Mouse (Mus musculus): ENCODE results near the gene Cisd1. TPM values are rescaled to one million over a fixed set of nuclear protein-coding genes. Genes with fewer than 3 reads are reported as not detected.

Gene Cisd1
- polyA plus RNA-seq, 2 experiments: 29.9 to 78.2 TPM

- H3K9me3 ChIP-seq (ENCODE audit: control insufficient read depth, low read length): no peaks in the 10 kb centered on the region
- no peak for DNase-seq (ENCODE audit: low read depth in 3 of 3, low spot score in 3 of 3)
- 74% methylated on average over 2 of the region's 2 CpGs for WGBS (ENCODE audit: insufficient replicate concordance)
- no peak overlapping the region for H3K9ac ChIP-seq (replicated peaks)
- TF ChIP-seq CTCF (IDR thresholded peaks at IDR 0.05; ENCODE audit: low read depth) (no peak), EP300 (IDR thresholded peaks at IDR 0.05; ENCODE audit: low read depth) (no peak)
- no peak overlapping the region for H3K4me2 ChIP-seq (ENCODE audit: low read depth)
- ATAC-seq (ENCODE audit: insufficient read depth): no peak
- H3K27ac ChIP-seq: no peak overlapping the region
- H3K4me3 ChIP-seq (ENCODE audit: insufficient read depth in 1 of 2, low read depth in 2 of 2, low read length in 2 of 2): no peak overlapping the region
- H3K36me3 ChIP-seq (replicated peaks; ENCODE audit: control insufficient read depth, insufficient read depth, low read depth): peaks cover 9% of the 10 kb centered on the region
- H3K27me3 ChIP-seq (ENCODE audit: control insufficient read depth, insufficient read depth, low read length): no peaks in the 10 kb centered on the region
- H3K4me1 ChIP-seq (replicated peaks; ENCODE audit: control insufficient read depth in 2 of 2, insufficient read depth in 2 of 2, low read length in 1 of 2): peaks cover 0 to 16% of the 10 kb centered on the region in 2 experiments; a peak in 3 of 4 replicates
Observed at GRCm38 (mm10) chr10:71337733-71338132, 7.0 kb downstream of the Cisd1 start.

- 84% methylated on average over 9 of the region's 9 CpGs for WGBS (ENCODE audit: insufficient replicate concordance)
- no peak overlapping the region for H3K27ac ChIP-seq
- ATAC-seq (ENCODE audit: insufficient read depth) (no peak), DNase-seq (ENCODE audit: low read depth in 3 of 3, low spot score in 3 of 3) (no peak)
- 0 out of 4 replicates have a peak, but pooled peaks cover 0 to 2% of the 10 kb centered on the region in 2 experiments for H3K4me1 ChIP-seq (replicated peaks; ENCODE audit: control insufficient read depth in 2 of 2, insufficient read depth in 2 of 2, low read length in 1 of 2)
- no peak overlapping the region for H3K4me2 ChIP-seq (ENCODE audit: low read depth)
- no peaks in the 10 kb centered on the region for H3K9me3 ChIP-seq (ENCODE audit: control insufficient read depth, low read length)
- peaks cover 19% of the 10 kb centered on the region for H3K36me3 ChIP-seq (replicated peaks; ENCODE audit: control insufficient read depth, insufficient read depth, low read depth)
- TF ChIP-seq CTCF (IDR thresholded peaks at IDR 0.05; ENCODE audit: low read depth): no peak
- no peaks in the 10 kb centered on the region for H3K27me3 ChIP-seq (ENCODE audit: control insufficient read depth, insufficient read depth, low read length)
- no peak overlapping the region for H3K4me3 ChIP-seq (ENCODE audit: insufficient read depth in 1 of 2, low read depth in 2 of 2, low read length in 2 of 2)
- no peak overlapping the region for H3K9ac ChIP-seq (replicated peaks)
Observed at GRCm38 (mm10) chr10:71332859-71333258, 11.9 kb downstream of the Cisd1 start.

DNA sequence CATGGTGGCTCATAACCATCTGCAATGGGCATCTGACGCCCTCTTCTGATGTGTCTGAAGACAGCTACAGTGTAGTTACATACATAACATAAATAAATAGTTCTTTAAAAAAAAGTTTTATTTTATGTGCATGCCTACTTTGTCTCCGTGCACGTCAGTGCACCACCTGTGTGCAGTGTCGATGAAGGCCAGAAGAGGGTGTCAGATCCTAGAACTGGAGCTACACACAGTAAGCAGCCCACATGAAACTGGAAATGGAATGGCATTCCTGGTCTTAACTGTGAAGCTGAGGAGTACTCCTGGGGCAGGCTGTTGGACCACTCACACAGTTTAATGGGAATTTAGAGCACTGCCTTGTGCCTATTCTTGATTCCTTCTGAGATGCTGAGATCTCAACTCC, 12.4 kb downstream of the Cisd1 start:
- WGBS (ENCODE audit: insufficient replicate concordance): 80% methylated on average over 4 of the region's 4 CpGs
- H3K27ac ChIP-seq: no peak overlapping the region
- no peak for ATAC-seq (ENCODE audit: insufficient read depth)
- no peak overlapping the region for H3K4me3 ChIP-seq (ENCODE audit: insufficient read depth in 1 of 2, low read depth in 2 of 2, low read length in 2 of 2)
- no peak overlapping the region for H3K9ac ChIP-seq (replicated peaks)
- TF ChIP-seq CTCF (IDR thresholded peaks at IDR 0.05; ENCODE audit: low read depth): peak; percentile 40; the same call in 1 of the 2 replicates
- TF ChIP-seq EP300 (IDR thresholded peaks at IDR 0.05; ENCODE audit: low read depth): no peak
- H3K9me3 ChIP-seq (ENCODE audit: control insufficient read depth, low read length): no peaks in the 10 kb centered on the region
- H3K4me2 ChIP-seq (ENCODE audit: low read depth): no peak overlapping the region
- peaks cover 19% of the 10 kb centered on the region for H3K36me3 ChIP-seq (replicated peaks; ENCODE audit: control insufficient read depth, insufficient read depth, low read depth)
- no peaks in the 10 kb centered on the region for H3K4me1 ChIP-seq (replicated peaks; ENCODE audit: control insufficient read depth in 2 of 2, insufficient read depth in 2 of 2, low read length in 1 of 2)
- H3K27me3 ChIP-seq (ENCODE audit: control insufficient read depth, insufficient read depth, low read length): no peaks in the 10 kb centered on the region
- DNase-seq (ENCODE audit: low read depth in 3 of 3, low spot score in 3 of 3): no peak

DNA sequence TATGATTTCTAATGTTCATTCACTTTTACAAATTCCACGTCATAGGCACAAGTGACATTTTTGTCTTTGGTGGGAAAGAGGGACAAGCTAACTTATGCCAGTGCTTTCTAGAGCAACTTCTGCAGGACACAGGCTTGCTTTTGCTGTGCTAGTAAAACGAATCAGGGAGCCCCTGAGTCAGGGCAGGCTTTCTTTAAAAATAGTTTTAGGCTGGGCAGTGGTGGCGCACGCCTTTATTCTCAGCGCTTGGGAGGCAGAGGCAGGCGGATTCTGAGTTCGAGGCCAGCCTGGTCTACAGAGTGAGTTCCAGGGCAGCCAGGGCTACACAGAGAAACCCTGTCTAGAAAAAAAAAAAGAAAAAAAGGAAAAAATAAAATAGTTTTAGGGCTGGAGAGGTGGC, 12.8 kb downstream of the Cisd1 start:
- no peaks in the 10 kb centered on the region for H3K4me1 ChIP-seq (replicated peaks; ENCODE audit: control insufficient read depth in 2 of 2, insufficient read depth in 2 of 2, low read length in 1 of 2)
- no peak for TF ChIP-seq CTCF (IDR thresholded peaks at IDR 0.05; ENCODE audit: low read depth)
- no peak for TF ChIP-seq EP300 (IDR thresholded peaks at IDR 0.05; ENCODE audit: low read depth)
- H3K9me3 ChIP-seq (ENCODE audit: control insufficient read depth, low read length): no peaks in the 10 kb centered on the region
- no peaks in the 10 kb centered on the region for H3K27me3 ChIP-seq (ENCODE audit: control insufficient read depth, insufficient read depth, low read length)
- peaks cover 19% of the 10 kb centered on the region for H3K36me3 ChIP-seq (replicated peaks; ENCODE audit: control insufficient read depth, insufficient read depth, low read depth)
- ATAC-seq (ENCODE audit: insufficient read depth): no peak
- H3K9ac ChIP-seq (replicated peaks): no peak overlapping the region
- DNase-seq (ENCODE audit: low read depth in 3 of 3, low spot score in 3 of 3): no peak
- H3K4me2 ChIP-seq (ENCODE audit: low read depth): no peak overlapping the region
- H3K4me3 ChIP-seq (ENCODE audit: insufficient read depth in 1 of 2, low read depth in 2 of 2, low read length in 2 of 2): no peak overlapping the region
- H3K27ac ChIP-seq: no peak overlapping the region
- WGBS (ENCODE audit: insufficient replicate concordance): 85% methylated on average over 7 of the region's 7 CpGs

DNA sequence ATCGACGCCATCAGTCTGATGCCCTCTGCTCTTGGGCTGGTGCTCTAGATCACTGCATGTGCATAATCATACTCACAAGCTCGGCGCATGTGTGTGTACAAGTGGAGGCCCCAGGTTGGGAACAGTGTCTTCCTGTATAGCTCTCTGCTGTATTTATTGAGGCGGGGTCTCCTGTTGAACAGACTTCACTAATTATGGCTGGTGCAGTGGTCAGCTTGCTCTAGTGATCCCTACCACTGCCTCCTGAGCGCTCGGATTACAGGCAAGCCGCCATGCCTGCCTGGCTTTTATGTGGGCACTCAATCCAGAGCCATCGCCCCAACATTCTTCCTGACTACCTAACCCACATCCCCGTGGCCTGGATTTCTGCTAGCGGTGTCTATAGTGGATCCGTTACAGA, 14.7 kb downstream of the Cisd1 start:
- no peak overlapping the region for H3K4me3 ChIP-seq (ENCODE audit: insufficient read depth in 1 of 2, low read depth in 2 of 2, low read length in 2 of 2)
- H3K36me3 ChIP-seq (replicated peaks; ENCODE audit: control insufficient read depth, insufficient read depth, low read depth): peaks cover 16% of the 10 kb centered on the region
- no peaks in the 10 kb centered on the region for H3K27me3 ChIP-seq (ENCODE audit: control insufficient read depth, insufficient read depth, low read length)
- H3K9ac ChIP-seq (replicated peaks): no peak overlapping the region
- TF ChIP-seq EP300 (IDR thresholded peaks at IDR 0.05; ENCODE audit: low read depth): no peak
- TF ChIP-seq CTCF (IDR thresholded peaks at IDR 0.05; ENCODE audit: low read depth): no peak
- H3K4me1 ChIP-seq (replicated peaks; ENCODE audit: control insufficient read depth in 2 of 2, insufficient read depth in 2 of 2, low read length in 1 of 2): no peaks in the 10 kb centered on the region
- no peaks in the 10 kb centered on the region for H3K9me3 ChIP-seq (ENCODE audit: control insufficient read depth, low read length)
- 93% methylated on average over 12 of the region's 12 CpGs for WGBS (ENCODE audit: insufficient replicate concordance)
- H3K4me2 ChIP-seq (ENCODE audit: low read depth): no peak overlapping the region
- H3K27ac ChIP-seq: no peak overlapping the region
- no peak for DNase-seq (ENCODE audit: low read depth in 3 of 3, low spot score in 3 of 3)
- no peak for ATAC-seq (ENCODE audit: insufficient read depth)

All from liver, embryonic 14.5 days (tissue).